Mouse (Mus musculus) embryonic facial prominence, embryonic 15.5 days (tissue): ENCODE measurements around the gene Clcn6. TPM values are rescaled to one million over a fixed set of nuclear protein-coding genes. Genes with fewer than 3 reads are reported as not detected.

Source experiments
- ATAC-seq: fragments of 200-750 bp; cut with Nextera tagmentation; 2 replicates; pipeline ENCODE4 v1.8.0; 2017; ENCODE audit warnings: low read depth, moderate TSS enrichment; ENCODE audit not compliant: insufficient number of reproducible peaks, low FRiP score, low TSS enrichment
- H3K27ac ChIP-seq: fragments of 300-500 bp; sonication (generic); replicated peaks from 2 replicates; pipeline ENCODE4 v1.5.1; 2015; ENCODE audit warnings: mild to moderate bottlenecking, inconsistent platforms
- H3K27me3 ChIP-seq: fragments of 300-500 bp; sonication (generic); 2 replicates; pipeline ENCODE4 v1.6.1; 2015; ENCODE audit warnings: inconsistent platforms
- H3K36me3 ChIP-seq: fragments of 300-500 bp; sonication (generic); 2 replicates; pipeline ENCODE4 v1.6.1; 2015; ENCODE audit warnings: mild to moderate bottlenecking, inconsistent platforms
- H3K4me1 ChIP-seq: fragments of 300-500 bp; sonication (generic); 2 replicates; pipeline ENCODE4 v1.6.1; 2015; ENCODE audit warnings: inconsistent platforms
- H3K4me2 ChIP-seq: fragments of 300-500 bp; sonication (generic); replicated peaks from 2 replicates; pipeline ENCODE4 v1.6.1; 2015; ENCODE audit warnings: mild to moderate bottlenecking, inconsistent platforms
- H3K4me3 ChIP-seq: fragments of 300-500 bp; sonication (generic); replicated peaks from 2 replicates; pipeline ENCODE4 v1.5.1; 2015; ENCODE audit warnings: mild to moderate bottlenecking, inconsistent platforms
- H3K9ac ChIP-seq: fragments of 300-500 bp; sonication (generic); 2 replicates; pipeline ENCODE4 v1.6.1; 2015; ENCODE audit warnings: inconsistent platforms
- H3K9me3 ChIP-seq: fragments of 300-500 bp; sonication (generic); replicated peaks from 2 replicates; pipeline ENCODE4 v1.6.1; 2016; ENCODE audit warnings: inconsistent platforms
- WGBS: fragments of 180-500 bp; shearing (Covaris S2); methylation state at CpG from one replicate; pipeline ENCODE4 v1.1.7; 2015; 5-methylcytosine and 5-hydroxymethylcytosine counted together
- polyA plus RNA-seq: library from polyadenylated mRNA; unstranded; fragments of >200 nt; fragmentation: Nextera tagmentation; extraction: Ambion mirVana; gene quantifications from 2 replicates; pipeline ENCODE4 v1.2.1, GENCODE M21; 2015

Gene Clcn6
- polyA plus RNA-seq, 1 experiment from 2014 or later: 7.6 TPM

DNA sequence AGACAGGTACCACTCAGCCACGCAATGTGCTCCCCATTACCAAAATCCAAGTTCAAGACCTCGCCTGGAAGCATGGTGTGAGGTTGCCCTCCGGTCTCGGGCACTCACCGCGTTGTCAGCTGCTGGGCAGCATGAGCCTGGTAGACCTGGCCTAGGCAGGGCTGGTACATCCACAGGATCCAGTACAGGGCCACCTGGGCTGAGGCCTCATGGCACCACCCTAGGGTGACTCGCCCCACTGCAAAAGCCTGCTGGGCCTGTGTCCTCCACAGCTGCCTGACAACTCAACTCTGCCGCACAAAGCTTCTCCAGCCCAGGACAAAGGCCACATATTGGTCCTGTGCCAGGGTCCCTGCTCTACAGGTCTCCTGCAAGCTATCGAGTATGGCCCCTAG is 22.5 kb upstream of the Clcn6 start:
- no peak for ATAC-seq
- no peaks in the 10 kb centered on the region for H3K27me3 ChIP-seq
- H3K4me2 ChIP-seq: no peak overlapping the region
- no peaks in the 10 kb centered on the region for H3K9me3 ChIP-seq
- H3K36me3 ChIP-seq: peaks cover 28% of the 10 kb centered on the region
- H3K9ac ChIP-seq: no peak overlapping the region
- H3K4me3 ChIP-seq: no peak overlapping the region
- 0 out of 2 replicates have a peak, but pooled peaks cover 4% of the 10 kb centered on the region for H3K4me1 ChIP-seq
- WGBS: 87% methylated on average over 9 of the region's 9 CpGs
- no peak overlapping the region for H3K27ac ChIP-seq

DNA sequence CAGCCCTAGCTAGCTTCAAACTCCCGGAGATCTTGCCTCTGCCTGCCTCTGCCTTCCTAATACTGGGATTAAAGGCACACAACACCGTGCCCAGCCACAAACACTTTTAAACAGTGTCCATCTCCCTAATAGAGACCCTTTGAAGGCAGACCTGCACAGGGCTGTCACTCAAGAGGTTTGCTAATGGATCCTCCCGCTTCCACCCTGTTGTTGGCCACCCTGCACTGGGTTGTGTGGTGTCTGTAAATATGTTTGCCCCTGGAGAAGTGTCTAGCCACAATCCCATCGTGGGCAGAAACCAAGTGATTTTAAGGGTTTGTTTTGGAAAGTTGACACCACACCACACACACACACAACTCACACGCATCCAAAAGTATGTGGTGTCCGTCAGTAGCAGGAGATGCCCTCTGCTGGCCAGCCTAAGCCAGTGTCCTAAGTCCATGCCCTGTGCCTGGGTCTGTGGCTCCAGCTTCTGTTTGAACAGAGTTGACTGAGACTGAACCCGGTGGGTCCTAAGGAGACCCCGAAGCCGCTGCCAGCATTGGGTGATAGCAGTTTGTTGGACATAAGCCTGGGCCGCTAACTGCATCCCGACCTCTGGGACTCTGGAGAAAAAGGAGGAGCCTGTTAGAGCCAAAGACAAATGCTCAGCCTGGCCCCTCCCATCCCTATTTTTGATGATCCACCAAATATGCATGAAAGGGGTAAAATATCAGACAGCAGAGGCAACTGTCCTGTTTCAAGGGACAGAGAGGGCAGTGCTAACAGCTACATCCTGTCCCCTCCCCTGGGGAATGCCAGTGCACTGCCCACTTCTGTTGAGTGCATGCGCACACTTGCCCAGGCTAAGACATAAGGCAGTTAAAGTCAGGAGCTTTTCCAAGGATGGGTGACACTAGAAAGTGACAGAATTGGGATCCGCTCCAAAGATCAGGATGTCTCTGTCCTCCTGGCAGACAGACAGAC is 21.8 kb upstream of the Clcn6 start:
- 49% methylated on average over 13 of the region's 13 CpGs for WGBS
- no peaks in the 10 kb centered on the region for H3K4me1 ChIP-seq
- no peak for ATAC-seq
- no peaks in the 10 kb centered on the region for H3K9me3 ChIP-seq
- H3K9ac ChIP-seq: no peak overlapping the region
- no peaks in the 10 kb centered on the region for H3K27me3 ChIP-seq
- H3K27ac ChIP-seq: no peak overlapping the region
- H3K36me3 ChIP-seq: peaks cover 35% of the 10 kb centered on the region
- H3K4me2 ChIP-seq: no peak overlapping the region
- no peak overlapping the region for H3K4me3 ChIP-seq

- peaks cover 47% of the 10 kb centered on the region for H3K36me3 ChIP-seq
- no peak for ATAC-seq
- 93% methylated on average over 6 of the region's 6 CpGs for WGBS
Observed at GRCm38 (mm10) chr4:148058993-148059392, 20.4 kb upstream of the Clcn6 start.

GRCm38 (mm10) chr4:148058218-148058819 is 19.7 kb upstream of the Clcn6 start:
- no peaks in the 10 kb centered on the region for H3K27me3 ChIP-seq
- no peak overlapping the region for H3K4me2 ChIP-seq
- no peak for ATAC-seq
- H3K27ac ChIP-seq: no peak overlapping the region
- H3K9ac ChIP-seq: no peak overlapping the region
- WGBS: 84% methylated on average over 9 of the region's 9 CpGs
- H3K36me3 ChIP-seq: peaks cover 54% of the 10 kb centered on the region
- no peak overlapping the region for H3K4me3 ChIP-seq
- no peaks in the 10 kb centered on the region for H3K4me1 ChIP-seq
- no peaks in the 10 kb centered on the region for H3K9me3 ChIP-seq

More at GRCm38 (mm10) chr4:148058993-148059392, 20.4 kb upstream of the Clcn6 start:
- Histone ChIP-seq H3K9ac (no peak overlapping the region), H3K4me3 (no peak overlapping the region), H3K4me2 (no peak overlapping the region), H3K9me3 (no peaks in the 10 kb centered on the region), H3K27me3 (no peaks in the 10 kb centered on the region), H3K4me1 (no peaks in the 10 kb centered on the region), H3K27ac (no peak overlapping the region)

- 62% methylated on average over 5 of the region's 5 CpGs for WGBS
- peaks cover 59% of the 10 kb centered on the region for H3K36me3 ChIP-seq
- H3K9ac ChIP-seq: no peak overlapping the region
- no peak overlapping the region for H3K27ac ChIP-seq
- H3K4me3 ChIP-seq: no peak overlapping the region
- no peak overlapping the region for H3K4me2 ChIP-seq
- no peak for ATAC-seq
- no peaks in the 10 kb centered on the region for H3K9me3 ChIP-seq
- no peaks in the 10 kb centered on the region for H3K4me1 ChIP-seq
- no peaks in the 10 kb centered on the region for H3K27me3 ChIP-seq
Observed at GRCm38 (mm10) chr4:148057661-148058209, 19.1 kb upstream of the Clcn6 start.

- H3K4me1 ChIP-seq: no peaks in the 10 kb centered on the region
- H3K9ac ChIP-seq: no peak overlapping the region
- H3K4me3 ChIP-seq: no peak overlapping the region
- H3K9me3 ChIP-seq: no peaks in the 10 kb centered on the region
- no peak for ATAC-seq
- H3K36me3 ChIP-seq: peaks cover 69% of the 10 kb centered on the region
- no peak overlapping the region for H3K4me2 ChIP-seq
- 75% methylated on average over 4 of the region's 4 CpGs for WGBS
- no peaks in the 10 kb centered on the region for H3K27me3 ChIP-seq
- 0 out of 2 replicates have a peak overlapping the region, but pooled peaks have one; percentile 17 for H3K27ac ChIP-seq
Observed at GRCm38 (mm10) chr4:148056801-148057200, 18.2 kb upstream of the Clcn6 start.

- ATAC-seq: no peak
- H3K9me3 ChIP-seq: no peaks in the 10 kb centered on the region
- H3K4me2 ChIP-seq: no peak overlapping the region
- 0 out of 2 replicates have a peak overlapping the region, but pooled peaks have one; percentile 17 for H3K27ac ChIP-seq
- H3K4me1 ChIP-seq: no peaks in the 10 kb centered on the region
- H3K27me3 ChIP-seq: no peaks in the 10 kb centered on the region
- H3K9ac ChIP-seq: no peak overlapping the region
- 79% methylated on average over 7 of the region's 7 CpGs for WGBS
- H3K4me3 ChIP-seq: no peak overlapping the region
- peaks cover 74% of the 10 kb centered on the region for H3K36me3 ChIP-seq
Observed at GRCm38 (mm10) chr4:148056246-148056645, 17.6 kb upstream of the Clcn6 start.

DNA sequence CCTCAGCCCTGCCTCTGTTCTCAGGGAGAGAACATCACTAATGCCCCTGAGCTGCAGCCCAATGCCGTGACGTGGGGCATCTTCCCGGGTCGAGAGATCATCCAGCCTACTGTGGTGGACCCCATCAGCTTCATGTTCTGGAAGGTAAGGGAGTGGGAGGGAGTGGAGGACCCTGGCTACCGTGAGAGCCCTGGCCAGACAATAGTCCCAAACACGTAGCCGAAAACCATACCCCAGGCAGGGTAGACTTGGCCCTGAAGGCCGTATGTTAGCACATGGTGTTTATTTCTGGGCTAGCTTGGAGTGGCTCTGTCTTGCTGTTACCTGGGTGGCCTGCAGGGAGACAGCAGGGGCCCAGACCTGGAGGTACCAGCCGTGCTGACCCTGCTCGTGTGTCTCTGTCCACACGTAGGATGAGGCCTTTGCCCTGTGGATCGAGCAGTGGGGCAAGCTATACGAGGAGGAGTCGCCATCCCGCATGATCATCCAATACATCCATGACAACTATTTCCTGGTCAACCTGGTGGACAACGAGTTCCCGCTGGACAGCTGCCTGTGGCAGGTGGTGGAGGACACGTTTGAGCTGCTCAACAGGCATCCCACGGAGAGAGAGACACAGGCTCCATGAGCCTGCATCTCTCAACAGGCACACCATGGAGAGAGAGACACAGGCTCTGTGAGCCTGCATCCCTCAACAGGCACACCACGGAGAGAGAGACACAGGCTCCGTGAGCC is 16.5 kb upstream of the Clcn6 start:
- Histone ChIP-seq H3K9me3 (no peaks in the 10 kb centered on the region), H3K27me3 (no peaks in the 10 kb centered on the region), H3K27ac (no peak overlapping the region), H3K36me3 (peaks cover 85% of the 10 kb centered on the region), H3K4me3 (no peak overlapping the region), H3K4me1 (no peaks in the 10 kb centered on the region), H3K4me2 (no peak overlapping the region), H3K9ac (no peak overlapping the region)
- no peak for ATAC-seq
- 91% methylated on average over 21 of the region's 21 CpGs for WGBS

- ATAC-seq: no peak
- H3K27me3 ChIP-seq: no peaks in the 10 kb centered on the region
- no peak overlapping the region for H3K9ac ChIP-seq
- WGBS: 88% methylated on average over 12 of the region's 12 CpGs
- H3K4me2 ChIP-seq: no peak overlapping the region
- no peaks in the 10 kb centered on the region for H3K4me1 ChIP-seq
- H3K9me3 ChIP-seq: no peaks in the 10 kb centered on the region
- H3K36me3 ChIP-seq: peaks cover 96% of the 10 kb centered on the region
- H3K27ac ChIP-seq: no peak overlapping the region
- H3K4me3 ChIP-seq: no peak overlapping the region
Observed at GRCm38 (mm10) chr4:148053417-148053920, 14.8 kb upstream of the Clcn6 start.

- no peak overlapping the region for H3K27ac ChIP-seq
- no peak overlapping the region for H3K9ac ChIP-seq
- H3K9me3 ChIP-seq: no peaks in the 10 kb centered on the region
- WGBS: 77% methylated on average over 2 of the region's 2 CpGs
- H3K4me2 ChIP-seq: no peak overlapping the region
- no peak overlapping the region for H3K4me3 ChIP-seq
- ATAC-seq: no peak
- H3K4me1 ChIP-seq: no peaks in the 10 kb centered on the region
- peaks cover 96% of the 10 kb centered on the region for H3K36me3 ChIP-seq
- no peaks in the 10 kb centered on the region for H3K27me3 ChIP-seq
Observed at GRCm38 (mm10) chr4:148052976-148053375, 14.4 kb upstream of the Clcn6 start.

- no peak overlapping the region for H3K4me3 ChIP-seq
- WGBS: 92% methylated on average over 11 of the region's 11 CpGs
- no peaks in the 10 kb centered on the region for H3K4me1 ChIP-seq
- H3K4me2 ChIP-seq: no peak overlapping the region
- no peak overlapping the region for H3K9ac ChIP-seq
- no peak overlapping the region for H3K27ac ChIP-seq
- H3K27me3 ChIP-seq: no peaks in the 10 kb centered on the region
- ATAC-seq: no peak
- peaks cover 90% of the 10 kb centered on the region for H3K36me3 ChIP-seq
- no peaks in the 10 kb centered on the region for H3K9me3 ChIP-seq
Observed at GRCm38 (mm10) chr4:148051886-148052285, 13.3 kb upstream of the Clcn6 start.
